Mouse (Mus musculus) heart, adult 2 months (tissue): Measurements from ENCODE around the gene Tldc1.

Source experiments
- CTCF ChIP-seq: fragments of 200-600 bp; IDR thresholded peaks from 2 replicates; pipeline ENCODE4 v1.8.1; 2022; ENCODE audit warnings: antibody characterized with exemption, mild to moderate bottlenecking, moderate library complexity
- EP300 ChIP-seq: fragments of 200-500 bp; IDR thresholded peaks from 2 replicates; pipeline ENCODE4 v1.6.1; 2011; ENCODE audit warnings: low read depth, low read length, control low read depth; ENCODE audit not compliant: insufficient read depth
- POLR2A ChIP-seq: fragments of 200-500 bp; IDR thresholded peaks from 2 replicates; pipeline ENCODE4 v1.6.1; 2011; ENCODE audit warnings: mild to moderate bottlenecking, low read depth, low read length, control low read depth; ENCODE audit not compliant: insufficient read depth

GRCm38 (mm10) chr8:119781086-119781840, 3.0 kb upstream of the Tldc1 start:
- TF ChIP-seq CTCF (no peak), EP300 (no peak), POLR2A (no peak)
